Comparison of ENCODE assay signal across 12 mouse cellular contexts in the genomic region with DNA sequence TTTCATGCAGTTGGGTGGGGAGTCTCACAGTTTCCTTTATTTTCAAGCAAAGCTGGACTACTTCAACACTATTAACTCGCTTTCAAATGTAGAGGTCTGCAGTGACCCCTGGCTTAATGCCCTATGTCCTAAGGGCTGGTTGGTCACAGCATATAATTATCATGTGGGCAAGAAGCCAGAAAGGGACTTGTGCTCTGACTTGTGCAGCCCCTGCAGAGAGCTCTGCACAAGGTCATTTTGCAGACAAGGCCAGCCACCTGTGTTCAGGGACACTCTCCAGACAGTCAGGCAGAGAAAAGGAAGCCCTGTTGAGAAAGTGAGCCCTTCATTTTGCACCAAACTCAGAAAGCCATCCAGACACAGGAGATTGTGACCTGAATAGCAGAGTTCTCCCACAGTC.
DNase-seq lines count a peak whose midpoint lies in the region; ATAC-seq and TF ChIP-seq lines count a peak whose summit lies in the region.
"Had no signal": no experiment of that assay in that cellular context is flagged by ENCODE, and none has a peak within 500 bp of the region (broad histone marks: within the 10 kb centered on the region; RNA-seq: fewer than 3 reads in every experiment).

No protein-coding gene starts in this region.

- 17% methylated on average over 1 of the region's 1 CpGs for WGBS in heart, postnatal 0 days
- 53% methylated on average over 1 of the region's 1 CpGs for WGBS in stomach, embryonic 16.5 days
- 54% methylated on average over 1 of the region's 1 CpGs for WGBS in stomach, postnatal 0 days
- 18% methylated on average over 1 of the region's 1 CpGs for WGBS in kidney, adult 2 months

- TF ChIP-seq EP300 in heart, postnatal 0 days (IDR thresholded peaks at IDR 0.05; ENCODE audit: low read depth), result no peak
- TF ChIP-seq EP300 in stomach, postnatal 0 days (optimal IDR thresholded peaks at IDR 0.05), result no peak

- ATAC-seq in heart, postnatal 0 days (ENCODE audit: insufficient read depth, low read depth), result peak; percentile 86
- peak; percentile 37 for ATAC-seq in stomach, embryonic 16.5 days (ENCODE audit: insufficient read depth, low FRiP score)
- no peak for ATAC-seq in stomach, postnatal 0 days (ENCODE audit: low FRiP score, low TSS enrichment)
- ATAC-seq: forebrain, embryonic 14.5 days; inflammation-experienced regulatory T-cells, adult 6 months had no signal

- no peak for TF ChIP-seq POLR2A in kidney, adult 2 months (IDR thresholded peaks at IDR 0.05; ENCODE audit: low read depth, low read length)

- TF ChIP-seq CTCF in heart, postnatal 0 days (IDR thresholded peaks at IDR 0.05; ENCODE audit: low read depth), result no peak
- no peak for TF ChIP-seq CTCF in stomach, postnatal 0 days (IDR thresholded peaks at IDR 0.05; ENCODE audit: low read depth)
- TF ChIP-seq CTCF in kidney, adult 2 months (conservative IDR thresholded peaks at IDR 0.05; ENCODE audit: insufficient read depth, insufficient read length, low read depth, low read length), result no peak

- no peaks in the 10 kb centered on the region for H3K9me3 ChIP-seq in heart, postnatal 0 days (replicated peaks; ENCODE audit: control insufficient read depth, low read length)
- no peaks in the 10 kb centered on the region for H3K9me3 ChIP-seq in stomach, embryonic 16.5 days (replicated peaks; ENCODE audit: control insufficient read depth, low read length)
- no peaks in the 10 kb centered on the region for H3K9me3 ChIP-seq in stomach, postnatal 0 days (ENCODE audit: control insufficient read depth, low read length)
- H3K9me3 ChIP-seq: midbrain, embryonic 10.5 days had no signal

- 0 out of 2 replicates have a peak overlapping the region, but pooled peaks have one; percentile 4 for H3K9ac ChIP-seq in heart, postnatal 0 days (replicated peaks; ENCODE audit: low read depth, low read length)
- no peak overlapping the region for H3K9ac ChIP-seq in stomach, embryonic 16.5 days (ENCODE audit: low read length)
- no peak overlapping the region for H3K9ac ChIP-seq in stomach, postnatal 0 days (ENCODE audit: low read length)
- H3K9ac ChIP-seq: liver, embryonic 14.5 days had no signal

- H3K4me2 ChIP-seq in heart, postnatal 0 days (ENCODE audit: low read depth, low read length), result no peak overlapping the region
- H3K4me2 ChIP-seq in stomach, embryonic 16.5 days (ENCODE audit: low read depth, low read length), result no peak overlapping the region
- H3K4me2 ChIP-seq in stomach, postnatal 0 days (replicated peaks; ENCODE audit: low read depth), result no peak overlapping the region

- DNase-seq in heart, postnatal 0 days (ENCODE audit: low spot score), result peak; percentile 44
- DNase-seq in heart, adult 9 months (ENCODE audit: low spot score in 2 of 2), result no peak
- DNase-seq in stomach, postnatal 0 days (ENCODE audit: low spot score), result no peak
- peak; percentile 85 for DNase-seq in kidney, adult 2 months
- peak; percentile 15 for DNase-seq in testis, postnatal 14 days (ENCODE audit: low spot score)
- DNase-seq in frontal cortex, adult 2 months (ENCODE audit: extremely low spot score in 1 of 2, low spot score in 1 of 2), result no peak
- DNase-seq in left cerebral cortex, postnatal 10 days (ENCODE audit: extremely low spot score in 1 of 2, low spot score in 2 of 2), result no peak

- no peaks in the 10 kb centered on the region for H3K36me3 ChIP-seq in heart, postnatal 0 days (replicated peaks; ENCODE audit: control insufficient read depth, insufficient read depth, low read length)
- H3K36me3 ChIP-seq in stomach, embryonic 16.5 days (ENCODE audit: control insufficient read depth, insufficient read depth, low read length), result no peaks in the 10 kb centered on the region
- H3K36me3 ChIP-seq in stomach, postnatal 0 days (ENCODE audit: control insufficient read depth, insufficient read depth, low read length), result no peaks in the 10 kb centered on the region
- no peaks in the 10 kb centered on the region for H3K36me3 ChIP-seq in kidney, adult 2 months (ENCODE audit: control insufficient read depth, insufficient read depth, low read length)
- H3K36me3 ChIP-seq: midbrain, embryonic 10.5 days had no signal

- H3K4me1 ChIP-seq in heart, postnatal 0 days (ENCODE audit: control insufficient read depth, insufficient read depth), result peaks cover 8% of the 10 kb centered on the region; the same call in 1 of the 2 replicates
- no peaks in the 10 kb centered on the region for H3K4me1 ChIP-seq in stomach, embryonic 16.5 days (ENCODE audit: control insufficient read depth, insufficient read depth, low read length)
- no peaks in the 10 kb centered on the region for H3K4me1 ChIP-seq in stomach, postnatal 0 days (replicated peaks; ENCODE audit: control insufficient read depth, insufficient read depth)
- peaks cover 15% of the 10 kb centered on the region for H3K4me1 ChIP-seq in kidney, adult 2 months (ENCODE audit: control insufficient read depth, insufficient read depth, low read length)
- H3K4me1 ChIP-seq: midbrain, embryonic 10.5 days had no signal

- H3K4me3 ChIP-seq in heart, postnatal 0 days (ENCODE audit: low read depth, low read length), result no peak overlapping the region
- no peak overlapping the region for H3K4me3 ChIP-seq in stomach, embryonic 16.5 days (replicated peaks; ENCODE audit: low read length)
- H3K4me3 ChIP-seq in stomach, postnatal 0 days (ENCODE audit: low read depth, low read length), result no peak overlapping the region
- H3K4me3 ChIP-seq in kidney, adult 2 months (ENCODE audit: insufficient read depth, low read depth, low read length), result no peak overlapping the region
- H3K4me3 ChIP-seq: midbrain, embryonic 10.5 days had no signal

- intact Hi-C loops in left cerebral cortex, postnatal 10 days (cut with DNase I), result no loop called here

- peak overlapping the region; percentile 46 for H3K27ac ChIP-seq in heart, postnatal 0 days (ENCODE audit: low read depth)
- no peak overlapping the region; the same call in 1 of the 2 replicates for H3K27ac ChIP-seq in stomach, embryonic 16.5 days (ENCODE audit: low read length)
- H3K27ac ChIP-seq in stomach, postnatal 0 days (replicated peaks), result no peak overlapping the region
- peak overlapping the region; percentile 99 for H3K27ac ChIP-seq in kidney, adult 2 months (ENCODE audit: insufficient read depth, low read depth, low read length)
- H3K27ac ChIP-seq: liver, embryonic 14.5 days; midbrain, embryonic 10.5 days had no signal

- H3K27me3 ChIP-seq in heart, postnatal 0 days (ENCODE audit: control insufficient read depth, insufficient read depth, low read length), result no peaks in the 10 kb centered on the region
- no peaks in the 10 kb centered on the region for H3K27me3 ChIP-seq in stomach, embryonic 16.5 days (ENCODE audit: control insufficient read depth, insufficient read depth, low read length)
- no peaks in the 10 kb centered on the region for H3K27me3 ChIP-seq in stomach, postnatal 0 days (ENCODE audit: control insufficient read depth, insufficient read depth, low read length)
- H3K27me3 ChIP-seq in kidney, adult 2 months (replicated peaks; ENCODE audit: control insufficient read depth, insufficient read depth, low read length), result no peaks in the 10 kb centered on the region; the same call in 1 of the 2 replicates

Comparison
In these comparisons a context has a peak if more than half of its experiments do, and no peak if none do; other contexts are left out.
1. DNase-seq: peak in heart, postnatal 0 days (single experiment), kidney, adult 2 months (single experiment) and testis, postnatal 14 days (single experiment); none in heart, adult 9 months (0 of 2), stomach, postnatal 0 days (single experiment), frontal cortex, adult 2 months (0 of 2) and left cerebral cortex, postnatal 10 days (0 of 2).
2. H3K27ac ChIP-seq: peak in heart, postnatal 0 days (single experiment) and kidney, adult 2 months (single experiment); none in stomach, embryonic 16.5 days (single experiment) and stomach, postnatal 0 days (single experiment).